Mouse (Mus musculus) forebrain, embryonic 14.5 days (tissue): ENCODE results near the gene Cx3cr1. TPM values are rescaled to one million over a fixed set of nuclear protein-coding genes. Genes with fewer than 3 reads are reported as not detected.

Experiments used
- ATAC-seq: fragments of 200-750 bp; cut with Nextera tagmentation; 2 replicates; pipeline ENCODE4 v1.8.0; 2017; ENCODE audit warnings: mild to moderate bottlenecking, moderate library complexity
- DNase-seq: peaks from one replicate; pipeline ENCODE4 v3.0.0-alpha.2; 2015; ENCODE audit warnings: low spot score
- H3K27ac ChIP-seq: fragments of 300-500 bp; sonication (generic); 2 replicates; pipeline ENCODE4 v1.5.1; 2014; ENCODE audit warnings: low read depth, mild to moderate bottlenecking, control low read depth, low read length, moderate library complexity
- H3K27me3 ChIP-seq: fragments of 300-500 bp; sonication (generic); replicated peaks from 2 replicates; pipeline ENCODE4 v1.6.1; 2014; ENCODE audit warnings: low read length, control low read depth, mixed read lengths; ENCODE audit not compliant: control insufficient read depth, insufficient read depth
- H3K36me3 ChIP-seq: fragments of 300-500 bp; sonication (generic); 2 replicates; pipeline ENCODE4 v1.6.1; 2014; ENCODE audit warnings: low read length, control low read depth; ENCODE audit not compliant: control insufficient read depth, insufficient read depth
- H3K4me1 ChIP-seq: fragments of 300-500 bp; sonication (generic); 2 replicates; pipeline ENCODE4 v1.6.1; 2014; ENCODE audit warnings: antibody characterized with exemption, low read length, control low read depth; ENCODE audit not compliant: control insufficient read depth, insufficient read depth
- H3K4me2 ChIP-seq: fragments of 300-500 bp; sonication (generic); 2 replicates; pipeline ENCODE4 v1.6.1; 2014; ENCODE audit warnings: mild to moderate bottlenecking, control low read depth, low read length
- H3K4me3 ChIP-seq: fragments of 300-500 bp; sonication (generic); 2 replicates; pipeline ENCODE4 v1.5.1; 2014; ENCODE audit warnings: low read depth, low read length, control low read depth
- H3K9ac ChIP-seq: fragments of 300-500 bp; sonication (generic); 2 replicates; pipeline ENCODE4 v1.6.1; 2014; ENCODE audit warnings: mild to moderate bottlenecking, low read length, control low read depth, moderate library complexity
- H3K9me3 ChIP-seq: fragments of 300-500 bp; sonication (generic); replicated peaks from 2 replicates; pipeline ENCODE4 v1.6.1; 2016; ENCODE audit warnings: low read length, control low read depth, mixed read lengths; ENCODE audit not compliant: control insufficient read depth
- WGBS: fragments of 180-500 bp; shearing (Covaris S2); extraction: QIAGEN DNeasy Blood & Tissue Kit; methylation state at CpG from one replicate; pipeline ENCODE4 v1.1.7; 2014; 5-methylcytosine and 5-hydroxymethylcytosine counted together
- polyA plus RNA-seq: library from polyadenylated mRNA; unstranded; fragments of >200 nt; fragmentation: Nextera tagmentation; extraction: Ambion mirVana; gene quantifications from 2 replicates; pipeline ENCODE4 v1.2.1, GENCODE M21; 2014

Cx3cr1 gene
- polyA plus RNA-seq, 1 experiment from 2014 or later: 2.5 TPM

- Histone ChIP-seq H3K36me3 (peaks cover 94% of the 10 kb centered on the region), H3K27ac (no peak overlapping the region), H3K4me2 (no peak overlapping the region), H3K9me3 (no peaks in the 10 kb centered on the region), H3K4me1 (no peaks in the 10 kb centered on the region), H3K4me3 (no peak overlapping the region), H3K27me3 (no peaks in the 10 kb centered on the region), H3K9ac (no peak overlapping the region)
- WGBS: 86% methylated on average over 4 of the region's 4 CpGs
- no peak for DNase-seq
- no peak for ATAC-seq
Measured at GRCm38 (mm10) chr9:119923462-119923861, 146.2 kb downstream of the Cx3cr1 start.

- Histone ChIP-seq H3K27me3 (no peaks in the 10 kb centered on the region), H3K9ac (no peak overlapping the region), H3K9me3 (no peaks in the 10 kb centered on the region), H3K4me1 (no peaks in the 10 kb centered on the region), H3K36me3 (peaks cover 94% of the 10 kb centered on the region), H3K4me3 (no peak overlapping the region), H3K27ac (no peak overlapping the region), H3K4me2 (no peak overlapping the region)
- no peak for ATAC-seq
- no peak for DNase-seq
- 100% methylated on average over 1 of the region's 1 CpGs for WGBS
Measured at GRCm38 (mm10) chr9:119919858-119920257, 149.8 kb downstream of the Cx3cr1 start.

- DNase-seq: peak; percentile 48
- Histone ChIP-seq H3K9me3 (no peaks in the 10 kb centered on the region), H3K36me3 (peaks cover 98% of the 10 kb centered on the region)
Measured at GRCm38 (mm10) chr9:119913087-119913838, 156.4 kb downstream of the Cx3cr1 start.

GRCm38 (mm10) chr9:119909931-119910330, 159.7 kb downstream of the Cx3cr1 start:
- H3K27ac ChIP-seq: no peak overlapping the region
- 93% methylated on average over 3 of the region's 3 CpGs for WGBS
- H3K9ac ChIP-seq: no peak overlapping the region
- H3K9me3 ChIP-seq: no peaks in the 10 kb centered on the region
- H3K4me2 ChIP-seq: no peak overlapping the region
- no peaks in the 10 kb centered on the region for H3K4me1 ChIP-seq
- ATAC-seq (no peak), DNase-seq (no peak)
- H3K36me3 ChIP-seq: peaks cover 95% of the 10 kb centered on the region
- no peaks in the 10 kb centered on the region for H3K27me3 ChIP-seq
- H3K4me3 ChIP-seq: no peak overlapping the region

More at GRCm38 (mm10) chr9:119913087-119913838, 156.4 kb downstream of the Cx3cr1 start:
- no peak overlapping the region for H3K27ac ChIP-seq
- no peaks in the 10 kb centered on the region for H3K4me1 ChIP-seq
- 73% methylated on average over 13 of the region's 13 CpGs for WGBS
- H3K4me3 ChIP-seq: no peak overlapping the region
- ATAC-seq: no peak
- no peak overlapping the region for H3K4me2 ChIP-seq
- no peaks in the 10 kb centered on the region for H3K27me3 ChIP-seq
- no peak overlapping the region for H3K9ac ChIP-seq

GRCm38 (mm10) chr9:119908708-119909107, 161.0 kb downstream of the Cx3cr1 start:
- Histone ChIP-seq H3K4me1 (no peaks in the 10 kb centered on the region), H3K27ac (no peak overlapping the region), H3K36me3 (peaks cover 95% of the 10 kb centered on the region), H3K9me3 (no peaks in the 10 kb centered on the region), H3K9ac (no peak overlapping the region), H3K27me3 (no peaks in the 10 kb centered on the region), H3K4me3 (no peak overlapping the region), H3K4me2 (no peak overlapping the region)
- DNase-seq (no peak), ATAC-seq (no peak)
- 99% methylated on average over 3 of the region's 3 CpGs for WGBS

- DNase-seq (no peak), ATAC-seq (no peak)
- Histone ChIP-seq H3K4me1 (no peaks in the 10 kb centered on the region), H3K9ac (no peak overlapping the region), H3K9me3 (no peaks in the 10 kb centered on the region), H3K27me3 (no peaks in the 10 kb centered on the region), H3K27ac (no peak overlapping the region), H3K36me3 (peaks cover 49% of the 10 kb centered on the region), H3K4me3 (no peak overlapping the region), H3K4me2 (no peak overlapping the region)
- WGBS: 83% methylated on average over 12 of the region's 12 CpGs
Measured at GRCm38 (mm10) chr9:119902410-119903151, 167.1 kb downstream of the Cx3cr1 start.

GRCm38 (mm10) chr9:119899446-119899845, 170.2 kb downstream of the Cx3cr1 start:
- Histone ChIP-seq H3K36me3 (peaks cover 20% of the 10 kb centered on the region), H3K4me2 (no peak overlapping the region), H3K9me3 (no peaks in the 10 kb centered on the region), H3K9ac (no peak overlapping the region), H3K27me3 (no peaks in the 10 kb centered on the region), H3K4me1 (peaks cover 7% of the 10 kb centered on the region), H3K27ac (no peak overlapping the region), H3K4me3 (no peak overlapping the region)
- 93% methylated on average over 2 of the region's 2 CpGs for WGBS
- DNase-seq (no peak), ATAC-seq (no peak)

- H3K9ac ChIP-seq: peak overlapping the region; percentile 83
- no peaks in the 10 kb centered on the region for H3K9me3 ChIP-seq
- H3K4me3 ChIP-seq: peak overlapping the region; percentile 96
- H3K4me2 ChIP-seq: peak overlapping the region; percentile 95
- ATAC-seq (peak; percentile 73), DNase-seq (peak; percentile 5)
- H3K36me3 ChIP-seq: no peaks in the 10 kb centered on the region
- H3K27me3 ChIP-seq: no peaks in the 10 kb centered on the region
- 2% methylated on average over 54 of the region's 71 CpGs for WGBS
- H3K27ac ChIP-seq: peak overlapping the region; percentile 78
- H3K4me1 ChIP-seq: peaks cover 7% of the 10 kb centered on the region
Measured at GRCm38 (mm10) chr9:119895040-119895721, 174.5 kb downstream of the Cx3cr1 start.
